Mouse (Mus musculus) hindbrain, postnatal 0 days (tissue): ENCODE results near the gene Hsf4. TPM values are rescaled to one million over a fixed set of nuclear protein-coding genes. Genes with fewer than 3 reads are reported as not detected.

Source experiments
- ATAC-seq: fragments of 200-750 bp; cut with Nextera tagmentation; 2 replicates; pipeline ENCODE4 v1.8.0; 2017; ENCODE audit warnings: mild to moderate bottlenecking, moderate TSS enrichment, moderate library complexity
- DNase-seq: peaks from one replicate; pipeline ENCODE4 v3.0.0-alpha.2; 2015; ENCODE audit warnings: low spot score
- H3K27ac ChIP-seq: fragments of 300-500 bp; sonication (generic); 2 replicates; pipeline ENCODE4 v1.5.1; 2014; ENCODE audit warnings: mild to moderate bottlenecking
- H3K27me3 ChIP-seq: fragments of 300-500 bp; sonication (generic); 2 replicates; pipeline ENCODE4 v1.6.1; 2014; ENCODE audit warnings: low read length, mixed read lengths; ENCODE audit not compliant: insufficient read depth
- H3K36me3 ChIP-seq: fragments of 300-500 bp; sonication (generic); 2 replicates; pipeline ENCODE4 v1.6.1; 2014; ENCODE audit warnings: low read length, mixed read lengths; ENCODE audit not compliant: insufficient read depth
- H3K4me1 ChIP-seq: fragments of 300-500 bp; sonication (generic); 2 replicates; pipeline ENCODE4 v1.6.1; 2014; ENCODE audit warnings: antibody characterized with exemption, low read length, mixed read lengths; ENCODE audit not compliant: insufficient read depth
- H3K4me2 ChIP-seq: fragments of 300-500 bp; sonication (generic); 2 replicates; pipeline ENCODE4 v1.6.1; 2014; ENCODE audit warnings: low read depth, mild to moderate bottlenecking, low read length, moderate library complexity, mixed read lengths
- H3K4me3 ChIP-seq: fragments of 300-500 bp; sonication (generic); 2 replicates; pipeline ENCODE4 v1.5.1; 2014; ENCODE audit warnings: low read length
- H3K9ac ChIP-seq: fragments of 300-500 bp; sonication (generic); replicated peaks from 2 replicates; pipeline ENCODE4 v1.6.1; 2014; ENCODE audit warnings: mild to moderate bottlenecking, low read length, moderate library complexity, mixed read lengths
- H3K9me3 ChIP-seq: fragments of 300-500 bp; sonication (generic); 2 replicates; pipeline ENCODE4 v1.6.1; 2016; ENCODE audit warnings: low read length, mixed read lengths
- CTCF ChIP-seq: IDR thresholded peaks from 2 replicates; pipeline ENCODE4 v1.5.1; 2016; ENCODE audit warnings: antibody characterized with exemption, control low read depth, low read depth
- WGBS: fragments of 180-500 bp; shearing (Covaris S2); extraction: QIAGEN DNeasy Blood & Tissue Kit; methylation state at CpG from one replicate; pipeline ENCODE4 v1.1.7; 2014; 5-methylcytosine and 5-hydroxymethylcytosine counted together
- polyA plus RNA-seq: library from polyadenylated mRNA; unstranded; fragments of >200 nt; fragmentation: Nextera tagmentation; extraction: Ambion mirVana; gene quantifications from 2 replicates; pipeline ENCODE4 v1.2.1, GENCODE M21; 2015
- total RNA-seq: library from RNA; depleted of rRNA; stranded (reverse); fragments of >200 nt; gene quantifications from 2 replicates; pipeline ENCODE4 v1.2.3, GENCODE M21; 2014

Hsf4 gene
- total and polyA plus RNA-seq, 2 experiments from 2014 or later = 0.63 to 1.4 TPM

DNA sequence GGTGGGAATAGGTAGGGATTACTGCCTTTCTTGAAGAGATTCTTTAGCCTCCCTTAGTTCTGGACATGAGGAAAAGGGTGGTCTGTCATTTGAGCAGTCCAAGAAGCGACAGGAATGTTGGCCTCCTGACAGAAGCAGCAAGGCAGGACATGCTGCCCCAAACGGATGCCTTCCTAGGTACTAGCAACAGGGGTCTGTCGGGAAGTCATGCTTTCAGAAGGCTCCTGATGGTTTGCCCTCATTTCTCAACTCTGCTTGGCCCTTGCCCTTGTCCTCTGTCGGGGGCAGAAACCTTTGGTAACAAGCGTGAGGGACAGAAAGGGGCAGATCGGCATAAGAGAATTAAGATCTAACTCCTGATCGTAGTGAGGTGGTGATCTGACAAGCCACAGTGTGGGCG, 40.5 kb downstream of the Hsf4 start:
- Histone ChIP-seq H3K27ac (no peak overlapping the region), H3K27me3 (no peaks in the 10 kb centered on the region), H3K4me2 (no peak overlapping the region), H3K36me3 (peaks cover 51% of the 10 kb centered on the region), H3K4me3 (no peak overlapping the region), H3K4me1 (peaks cover 9% of the 10 kb centered on the region), H3K9ac (no peak overlapping the region), H3K9me3 (no peaks in the 10 kb centered on the region)
- no peak for TF ChIP-seq CTCF
- no peak for DNase-seq
- no peak for ATAC-seq
- 78% methylated on average over 8 of the region's 8 CpGs for WGBS

DNA sequence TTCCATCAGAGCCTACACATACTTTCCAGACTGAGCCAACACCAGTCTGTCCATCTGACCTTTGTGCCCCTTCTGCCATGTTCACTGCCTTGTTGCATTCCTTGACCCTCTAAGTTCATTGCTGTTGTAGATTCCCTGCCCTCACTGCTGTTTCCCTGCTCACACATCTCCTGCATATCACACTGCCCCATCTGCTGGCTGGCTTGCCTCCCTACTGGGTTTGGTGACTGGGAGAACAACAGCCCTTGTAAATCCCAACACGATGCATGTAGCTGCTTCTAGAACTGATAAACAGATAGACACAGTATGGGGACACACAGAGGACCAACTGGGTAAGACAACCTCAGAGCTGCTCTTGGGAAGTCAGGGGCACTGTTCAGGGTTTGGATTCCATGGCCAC, 42.1 kb downstream of the Hsf4 start:
- Histone ChIP-seq H3K4me1 (no peaks in the 10 kb centered on the region), H3K4me2 (no peak overlapping the region), H3K9ac (no peak overlapping the region), H3K27ac (no peak overlapping the region), H3K4me3 (no peak overlapping the region), H3K27me3 (no peaks in the 10 kb centered on the region), H3K36me3 (peaks cover 65% of the 10 kb centered on the region), H3K9me3 (no peaks in the 10 kb centered on the region)
- no peak for DNase-seq
- no peak for ATAC-seq
- 94% methylated on average over 1 of the region's 1 CpGs for WGBS
- peak; percentile 31; the same call in 1 of the 2 replicates for TF ChIP-seq CTCF

DNA sequence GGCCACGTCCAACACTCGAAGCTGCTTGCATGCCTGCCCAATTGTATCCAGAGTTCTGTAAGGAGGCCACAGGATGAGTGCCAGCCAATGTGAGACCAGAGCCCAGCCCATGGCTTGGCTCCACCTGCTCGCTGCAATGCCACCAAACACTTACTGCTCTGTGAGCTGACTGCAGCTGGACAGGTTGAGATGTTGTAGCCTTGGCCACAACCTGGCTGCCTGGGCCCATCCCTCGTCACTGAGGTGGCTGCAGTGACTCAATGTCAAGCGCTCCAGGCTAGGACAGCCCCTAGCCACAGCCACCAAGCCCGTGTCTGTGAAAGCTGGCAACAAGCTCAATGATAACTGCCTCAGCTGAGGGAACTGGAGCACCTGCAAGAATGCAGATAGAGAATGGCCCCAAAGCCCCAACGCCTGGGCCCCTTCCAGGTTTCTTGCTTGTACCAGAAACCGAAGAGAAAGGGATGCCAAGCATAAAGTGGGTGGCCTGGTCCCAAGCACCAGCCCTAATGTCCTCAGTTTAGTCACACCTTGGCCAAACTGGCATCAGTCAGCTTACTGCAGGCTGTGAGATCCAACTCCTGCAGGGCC, 43.4 kb downstream of the Hsf4 start:
- no peak for TF ChIP-seq CTCF
- Histone ChIP-seq H3K4me2 (no peak overlapping the region), H3K9ac (no peak overlapping the region), H3K9me3 (no peaks in the 10 kb centered on the region), H3K36me3 (peaks cover 60% of the 10 kb centered on the region), H3K27me3 (no peaks in the 10 kb centered on the region), H3K27ac (no peak overlapping the region), H3K4me1 (no peaks in the 10 kb centered on the region), H3K4me3 (no peak overlapping the region)
- DNase-seq = no peak
- WGBS = 89% methylated on average over 8 of the region's 8 CpGs
- no peak for ATAC-seq

DNA sequence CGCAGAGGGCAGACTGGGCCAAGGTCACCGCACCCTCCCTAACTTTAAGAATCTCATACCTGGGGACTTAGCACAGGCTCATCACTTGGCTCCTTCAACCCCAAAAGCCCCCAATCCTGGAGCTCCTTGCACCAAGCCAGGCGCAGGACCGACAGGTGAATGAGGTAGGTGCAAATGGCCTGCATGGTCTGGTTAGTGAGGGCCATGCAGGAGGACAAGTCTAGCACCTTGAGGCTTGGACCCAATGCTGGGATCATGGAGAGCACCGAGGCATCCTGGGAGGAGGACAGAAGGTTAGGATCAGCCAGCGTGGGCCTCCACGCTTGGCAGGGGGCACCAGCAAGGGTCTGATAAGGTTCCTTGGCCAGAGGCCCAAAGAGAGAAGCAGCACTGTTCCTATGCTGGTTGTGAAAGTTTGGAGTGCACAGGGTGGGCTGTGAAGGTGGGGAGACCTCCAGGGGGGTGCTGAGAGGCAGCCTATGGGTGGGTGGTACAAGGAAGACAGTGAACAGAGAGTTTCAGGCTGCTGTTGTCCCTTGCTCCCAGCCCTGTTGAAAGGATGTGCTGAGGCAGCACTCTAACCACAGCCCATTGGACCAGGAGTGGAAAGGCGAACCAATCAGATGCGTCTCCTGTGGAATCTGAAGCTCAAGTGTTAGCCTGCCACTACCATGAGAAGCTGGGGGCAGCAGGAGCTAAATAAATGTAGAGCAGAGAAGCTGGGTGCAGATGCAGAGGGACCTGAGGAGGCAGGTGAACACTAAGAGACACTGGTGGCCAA, 44.2 kb downstream of the Hsf4 start:
- Histone ChIP-seq H3K4me2 (no peak overlapping the region), H3K27ac (no peak overlapping the region), H3K4me3 (no peak overlapping the region), H3K9me3 (no peaks in the 10 kb centered on the region), H3K4me1 (no peaks in the 10 kb centered on the region), H3K27me3 (no peaks in the 10 kb centered on the region), H3K9ac (no peak overlapping the region), H3K36me3 (peaks cover 56% of the 10 kb centered on the region)
- ATAC-seq = no peak
- no peak for DNase-seq
- 83% methylated on average over 9 of the region's 9 CpGs for WGBS
- no peak for TF ChIP-seq CTCF

DNA sequence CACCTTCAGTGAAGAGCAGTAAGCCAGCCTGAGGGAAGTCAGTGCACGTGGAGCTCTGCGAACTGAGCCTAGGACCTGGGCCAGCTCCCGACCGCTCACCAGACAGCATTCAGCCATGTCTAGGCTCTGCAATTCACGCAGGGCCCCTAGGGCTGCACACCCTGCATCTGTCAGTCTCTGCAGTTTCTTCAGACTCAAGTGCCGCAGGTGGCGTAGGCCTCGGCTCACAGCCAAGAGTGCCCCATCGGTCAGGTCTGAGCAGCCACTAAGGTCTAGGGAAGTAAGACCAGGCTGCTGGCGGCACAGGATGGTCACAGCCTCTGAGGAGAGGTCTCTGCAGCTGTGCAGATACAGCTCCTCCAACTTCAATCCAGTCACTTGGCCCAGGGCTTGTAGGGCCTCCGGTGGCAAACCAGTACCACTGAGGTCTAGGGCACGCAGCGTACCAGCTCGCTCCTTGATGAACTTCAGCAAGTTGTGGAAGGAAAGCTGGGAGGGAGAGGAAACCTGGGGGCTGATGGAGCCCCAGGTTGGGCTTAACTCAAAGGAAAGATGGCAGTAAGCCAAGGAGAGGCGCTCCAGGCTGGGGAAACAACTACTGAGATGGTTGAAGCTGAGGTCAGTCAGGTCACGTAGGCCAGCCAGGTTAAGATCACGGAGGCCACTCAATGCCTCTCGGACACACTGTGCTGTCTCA, 45.6 kb downstream of the Hsf4 start:
- ATAC-seq (no peak), DNase-seq (no peak)
- Histone ChIP-seq H3K9me3 (no peaks in the 10 kb centered on the region), H3K27me3 (no peaks in the 10 kb centered on the region), H3K4me1 (no peaks in the 10 kb centered on the region), H3K4me3 (no peak overlapping the region), H3K27ac (no peak overlapping the region), H3K9ac (no peak overlapping the region), H3K4me2 (no peak overlapping the region), H3K36me3 (peaks cover 62% of the 10 kb centered on the region)
- no peak for TF ChIP-seq CTCF
- WGBS = 88% methylated on average over 18 of the region's 18 CpGs

DNA sequence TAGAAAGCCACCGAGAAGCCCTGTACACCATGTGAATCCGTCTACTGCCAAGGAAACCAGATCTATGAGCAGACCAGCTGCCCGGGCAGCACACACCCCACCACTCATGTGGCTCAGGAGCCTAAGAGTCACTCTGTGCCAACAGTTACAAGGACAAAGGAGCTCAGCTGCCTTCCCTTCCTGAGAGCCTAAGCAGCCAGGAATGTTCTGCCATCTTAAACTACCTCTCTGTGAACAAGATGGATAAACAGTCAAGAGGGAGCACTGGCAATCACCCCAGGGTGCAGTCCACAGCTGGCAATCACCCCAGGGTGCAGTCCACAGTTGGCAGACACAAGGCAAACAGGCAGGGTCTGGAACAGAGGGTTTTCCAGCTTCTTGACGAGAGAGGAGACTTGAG, 48.3 kb downstream of the Hsf4 start:
- no peak overlapping the region for H3K9ac ChIP-seq
- no peak overlapping the region for H3K4me3 ChIP-seq
- H3K27me3 ChIP-seq = no peaks in the 10 kb centered on the region
- no peak for TF ChIP-seq CTCF
- 62% methylated on average over 4 of the region's 4 CpGs for WGBS
- no peaks in the 10 kb centered on the region for H3K9me3 ChIP-seq
- H3K4me2 ChIP-seq = no peak overlapping the region
- ATAC-seq (peak; percentile 58; the same call in 1 of the 2 replicates), DNase-seq (peak; percentile 27)
- H3K4me1 ChIP-seq = no peaks in the 10 kb centered on the region
- H3K27ac ChIP-seq = peak overlapping the region; percentile 20; the same call in 1 of the 2 replicates
- peaks cover 51% of the 10 kb centered on the region for H3K36me3 ChIP-seq
